32 mouse cellular contexts compared by ENCODE assay signal in the genomic region with DNA sequence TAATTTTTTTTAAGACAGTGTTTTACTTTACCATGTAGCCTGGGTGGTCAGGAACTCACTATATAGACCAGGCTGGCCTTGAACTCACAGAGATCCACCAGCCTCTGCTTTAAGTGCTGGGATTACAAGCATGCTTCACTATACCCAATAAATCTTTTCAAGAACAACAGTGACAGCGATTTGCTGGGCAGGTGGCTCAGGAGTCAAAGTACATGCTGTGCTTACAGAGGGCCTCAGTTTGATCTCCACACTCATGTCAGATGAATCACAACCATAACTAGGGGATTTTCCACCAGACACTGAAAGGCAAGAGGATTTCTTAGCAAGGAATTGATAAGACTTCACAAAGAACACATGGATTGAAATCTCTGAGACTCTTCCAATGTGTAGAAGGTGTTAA.
"Had no signal": no experiment of that assay in that cellular context is flagged by ENCODE, and none has a peak within 500 bp of the region (broad histone marks: within the 10 kb centered on the region; RNA-seq: fewer than 3 reads in every experiment).

No protein-coding gene starts in this region.

- H3K27me3 ChIP-seq: heart, embryonic 12.5 days; heart, embryonic 13.5 days; heart, embryonic 15.5 days; hindbrain, embryonic 12.5 days; hindbrain, embryonic 13.5 days; hindbrain, embryonic 15.5 days; kidney, embryonic 15.5 days had no signal

- H3K4me3 ChIP-seq: heart, embryonic 10.5 days; heart, embryonic 12.5 days; heart, embryonic 13.5 days; heart, embryonic 15.5 days; hindbrain, embryonic 10.5 days; hindbrain, embryonic 12.5 days; hindbrain, embryonic 13.5 days; hindbrain, embryonic 15.5 days; kidney, embryonic 15.5 days; layer of hippocampus, adult 2 months; left cerebral cortex, adult 2 months had no signal

- H3K9me3 ChIP-seq: heart, embryonic 10.5 days; heart, embryonic 12.5 days; heart, embryonic 13.5 days; heart, embryonic 15.5 days; hindbrain, embryonic 10.5 days; hindbrain, embryonic 12.5 days; hindbrain, embryonic 13.5 days; hindbrain, embryonic 15.5 days; kidney, embryonic 15.5 days had no signal

- ATAC-seq: hindbrain, embryonic 16.5 days; hindbrain, postnatal 0 days; inflammation-experienced regulatory T-cells, adult 6 months had no signal

- H3K4me2 ChIP-seq: heart, embryonic 11.5 days; heart, embryonic 12.5 days; heart, embryonic 13.5 days; heart, embryonic 15.5 days; hindbrain, embryonic 12.5 days; hindbrain, embryonic 13.5 days; hindbrain, embryonic 14.5 days; hindbrain, embryonic 15.5 days; kidney, embryonic 15.5 days had no signal

- H3K9ac ChIP-seq: heart, embryonic 12.5 days; heart, embryonic 13.5 days; heart, embryonic 15.5 days; hindbrain, embryonic 12.5 days; hindbrain, embryonic 13.5 days; hindbrain, embryonic 14.5 days; hindbrain, embryonic 15.5 days; kidney, embryonic 15.5 days had no signal

- H3K27ac ChIP-seq: heart, embryonic 10.5 days; heart, embryonic 13.5 days; heart, embryonic 15.5 days; hindbrain, embryonic 10.5 days; hindbrain, embryonic 12.5 days; hindbrain, embryonic 13.5 days; hindbrain, embryonic 14.5 days; hindbrain, embryonic 15.5 days; hindbrain, postnatal 0 days; kidney, embryonic 15.5 days; kidney, postnatal 0 days; layer of hippocampus, adult 2 months; left cerebral cortex, adult 2 months had no signal

- DNase-seq: heart, postnatal 14 days; heart, postnatal 36 days; heart, postnatal 4 days; kidney, adult 11 months; kidney, adult 18-20 months; kidney, adult 2 months; kidney, adult 8-10 months; kidney, adult 9 months; kidney, postnatal 10 days; kidney, postnatal 14 days; kidney, postnatal 25 days; kidney, postnatal 36 days; kidney, postnatal 4 days; layer of hippocampus, adult 9-11 months; layer of hippocampus, postnatal 36 days had no signal

- H3K4me1 ChIP-seq: heart, embryonic 10.5 days; heart, embryonic 12.5 days; heart, embryonic 13.5 days; heart, embryonic 15.5 days; hindbrain, embryonic 10.5 days; hindbrain, embryonic 12.5 days; hindbrain, embryonic 13.5 days; hindbrain, embryonic 15.5 days; kidney, embryonic 15.5 days had no signal
